Comparison of ENCODE assay signal across 34 mouse cellular contexts in the genomic region with DNA sequence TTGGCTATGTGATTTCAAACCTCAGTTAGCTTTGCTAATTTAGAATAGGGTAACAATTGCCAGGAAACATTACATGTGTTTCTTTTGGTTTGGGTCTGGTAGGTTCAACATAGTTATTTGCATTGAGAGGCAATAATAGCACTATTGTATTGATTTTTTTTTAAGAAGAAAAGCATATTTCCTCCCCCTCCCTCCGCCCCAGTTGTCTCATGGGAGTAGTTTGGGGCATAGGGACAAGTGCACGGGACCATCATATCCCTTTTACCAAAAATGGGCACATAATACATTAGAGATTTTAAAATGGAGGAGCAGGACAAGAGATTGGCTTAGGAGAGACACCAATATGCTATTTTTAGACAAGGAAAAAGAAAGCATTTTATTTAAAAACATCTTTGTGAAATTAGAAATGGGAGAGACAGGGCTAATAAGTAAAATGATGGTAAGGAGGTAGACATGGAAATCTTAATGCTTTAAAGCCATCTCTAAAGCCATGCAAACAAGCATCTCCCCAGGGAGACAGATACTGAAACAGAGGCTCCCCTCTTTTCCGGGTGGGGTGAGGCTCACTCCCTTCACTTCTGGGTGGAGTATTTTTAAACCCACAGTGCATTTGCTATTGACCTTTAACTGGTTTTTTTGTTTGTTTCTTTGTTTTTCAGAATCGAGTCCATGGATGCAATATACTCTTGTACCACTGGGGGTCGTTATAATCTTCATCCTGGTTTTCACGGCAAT. TPM values are rescaled to one million over a fixed set of nuclear protein-coding genes. Genes with fewer than 3 reads are reported as not detected.
DNase-seq lines count a peak whose midpoint lies in the region; ATAC-seq and TF ChIP-seq lines count a peak whose summit lies in the region.
"Had no signal": no experiment of that assay in that cellular context is flagged by ENCODE, and none has a peak within 500 bp of the region (broad histone marks: within the 10 kb centered on the region; RNA-seq: fewer than 3 reads in every experiment).

No protein-coding gene starts in this region.

- DNase-seq in liver, postnatal 0 days = no peak
- no peak for DNase-seq in liver, embryonic 11.5 days (ENCODE audit: low spot score)
- DNase-seq in A20 (ENCODE audit: low read depth, low spot score) (peak; percentile 30), CH12.LX (ENCODE audit: extremely low read depth) (peak; percentile 26)
- no peak for DNase-seq in adrenal gland, adult 8-10 months
- DNase-seq: adrenal gland, adult 2 months; cerebellum, adult 8-10 months; cerebellum, postnatal 25 days; embryo, embryonic 11 days; gastrocnemius, adult 2 months; gastrocnemius, postnatal 36 days; heart, adult 18-20 months; heart, postnatal 36 days; kidney, postnatal 25 days; lung, embryonic 14.5 days; lung, postnatal 36 days; thymus, adult 2 months; thymus, postnatal 36 days had no signal

- whole genome bisulfite sequencing in liver, postnatal 0 days (ENCODE audit: insufficient replicate concordance) = 57% methylated on average over 6 of the region's 6 CpGs
- WGBS in liver, embryonic 11.5 days = 67% methylated on average over 6 of the region's 6 CpGs
- 74% methylated on average over 6 of the region's 6 CpGs for WGBS in hindbrain, embryonic 16.5 days

- TF ChIP-seq RAD21 in CH12.LX (IDR thresholded peaks at IDR 0.05; ENCODE audit: low read depth, low read length) = no peak

- peak; percentile 15; the same call in 1 of the 2 replicates for TF ChIP-seq CTCF in liver, postnatal 0 days (IDR thresholded peaks at IDR 0.05; ENCODE audit: low read depth)
- peak in 1 of 2 experiments; percentile 23; a peak in 3 of 4 replicates for TF ChIP-seq CTCF in CH12.LX (conservative IDR thresholded peaks at IDR 0.05 in 1 of 2, IDR thresholded peaks at IDR 0.05 in 1 of 2; ENCODE audit: low read depth in 2 of 2, low read length in 2 of 2)

- no peak for TF ChIP-seq EP300 in liver, postnatal 0 days (IDR thresholded peaks at IDR 0.05; ENCODE audit: low read depth)
- TF ChIP-seq EP300 in CH12.LX (IDR thresholded peaks at IDR 0.05; ENCODE audit: low read length) = peak; percentile 30; the same call in 1 of the 2 replicates

- H3K4me3 ChIP-seq in liver, postnatal 0 days (ENCODE audit: low read depth, low read length) = no peak overlapping the region
- no peak overlapping the region for H3K4me3 ChIP-seq in liver, embryonic 11.5 days (ENCODE audit: low read depth, low read length)
- H3K4me3 ChIP-seq in CH12.LX (replicated peaks in 1 of 3; ENCODE audit: low read depth in 2 of 3, low read length in 2 of 3, poor library complexity in 1 of 3) = no peak overlapping the region
- H3K4me3 ChIP-seq in hindbrain, embryonic 16.5 days (ENCODE audit: low read length) = no peak overlapping the region
- H3K4me3 ChIP-seq: embryonic facial prominence, embryonic 13.5 days; forebrain, embryonic 10.5 days; forebrain, embryonic 15.5 days; gastrocnemius, adult 2 months; hindbrain, embryonic 12.5 days; kidney, embryonic 15.5 days; limb, embryonic 10.5 days; limb, embryonic 15.5 days; neural tube, embryonic 13.5 days had no signal

- H3K79me2 ChIP-seq in CH12.LX (replicated peaks; ENCODE audit: control insufficient read depth, extremely low read depth, insufficient read depth, poor library complexity, severe bottlenecking) = no peaks in the 10 kb centered on the region

- H3K27me3 ChIP-seq in liver, postnatal 0 days (ENCODE audit: insufficient read depth, low read length) = no peaks in the 10 kb centered on the region
- no peaks in the 10 kb centered on the region for H3K27me3 ChIP-seq in liver, embryonic 11.5 days (replicated peaks; ENCODE audit: control insufficient read depth, insufficient read depth, low read length)
- H3K27me3 ChIP-seq in CH12.LX (replicated peaks) = no peaks in the 10 kb centered on the region
- H3K27me3 ChIP-seq in hindbrain, embryonic 16.5 days (replicated peaks; ENCODE audit: control insufficient read depth, insufficient read depth, low read length) = no peaks in the 10 kb centered on the region
- H3K27me3 ChIP-seq: forebrain, embryonic 15.5 days; hindbrain, embryonic 12.5 days; kidney, embryonic 15.5 days; limb, embryonic 15.5 days; neural tube, embryonic 13.5 days had no signal

- H3K9ac ChIP-seq in liver, postnatal 0 days (replicated peaks) = no peak overlapping the region
- H3K9ac ChIP-seq in liver, embryonic 11.5 days (ENCODE audit: low read depth, low read length) = no peak overlapping the region
- no peak overlapping the region for H3K9ac ChIP-seq in CH12.LX (ENCODE audit: insufficient read depth, low read depth)
- no peak overlapping the region for H3K9ac ChIP-seq in hindbrain, embryonic 16.5 days (ENCODE audit: low read depth, low read length)
- H3K9ac ChIP-seq: embryonic facial prominence, embryonic 13.5 days; forebrain, embryonic 15.5 days; hindbrain, embryonic 12.5 days; kidney, embryonic 15.5 days; limb, embryonic 15.5 days; liver, embryonic 14.5 days; lung, embryonic 14.5 days; neural tube, embryonic 13.5 days had no signal

- no peaks in the 10 kb centered on the region for H3K36me3 ChIP-seq in liver, postnatal 0 days (replicated peaks; ENCODE audit: insufficient read depth, low read length)
- no peaks in the 10 kb centered on the region for H3K36me3 ChIP-seq in liver, embryonic 11.5 days (ENCODE audit: control insufficient read depth, insufficient read depth, low read length)
- no peaks in the 10 kb centered on the region for H3K36me3 ChIP-seq in CH12.LX (replicated peaks in 1 of 2; ENCODE audit: control insufficient read depth in 1 of 2, insufficient read depth in 1 of 2, low read length in 1 of 2)
- no peaks in the 10 kb centered on the region for H3K36me3 ChIP-seq in hindbrain, embryonic 16.5 days (ENCODE audit: control insufficient read depth, insufficient read depth, low read length)
- H3K36me3 ChIP-seq: embryonic facial prominence, embryonic 13.5 days; forebrain, embryonic 10.5 days; forebrain, embryonic 15.5 days; hindbrain, embryonic 12.5 days; kidney, embryonic 15.5 days; limb, embryonic 10.5 days; limb, embryonic 15.5 days; neural tube, embryonic 13.5 days had no signal

- TF ChIP-seq POLR2A in CH12.LX (IDR thresholded peaks at IDR 0.05; ENCODE audit: low read depth, low read length) = no peak

- ATAC-seq in liver, postnatal 0 days = no peak
- ATAC-seq in liver, embryonic 11.5 days (replicated peaks; ENCODE audit: low FRiP score) = no peak
- ATAC-seq in neutrophil, adult 5-6 weeks (ENCODE audit: extremely low read depth, insufficient number of reproducible peaks, low FRiP score, poor library complexity, severe bottlenecking) = peak; percentile 47; the same call in 1 of the 2 replicates
- no peak for ATAC-seq in hindbrain, embryonic 16.5 days
- ATAC-seq: forebrain, embryonic 15.5 days; intestine, postnatal 0 days had no signal

- H3K9me3 ChIP-seq in liver, postnatal 0 days (ENCODE audit: low read length) = no peaks in the 10 kb centered on the region
- H3K9me3 ChIP-seq in liver, embryonic 11.5 days (ENCODE audit: control insufficient read depth, low read length) = no peaks in the 10 kb centered on the region
- H3K9me3 ChIP-seq in CH12.LX (replicated peaks; ENCODE audit: low read length) = peaks cover 5% of the 10 kb centered on the region
- no peaks in the 10 kb centered on the region for H3K9me3 ChIP-seq in hindbrain, embryonic 16.5 days (ENCODE audit: control insufficient read depth, low read length)
- H3K9me3 ChIP-seq: embryonic facial prominence, embryonic 13.5 days; forebrain, embryonic 10.5 days; forebrain, embryonic 15.5 days; hindbrain, embryonic 12.5 days; kidney, embryonic 15.5 days; limb, embryonic 10.5 days; limb, embryonic 15.5 days; neural tube, embryonic 13.5 days had no signal

- H3K4me1 ChIP-seq in liver, postnatal 0 days (ENCODE audit: insufficient read depth) = no peaks in the 10 kb centered on the region; the same call in 1 of the 2 replicates
- H3K4me1 ChIP-seq in liver, embryonic 11.5 days (replicated peaks; ENCODE audit: control insufficient read depth, insufficient read depth, low read length) = peaks cover 8% of the 10 kb centered on the region; the same call in 1 of the 2 replicates
- H3K4me1 ChIP-seq in CH12.LX (ENCODE audit: control insufficient read depth in 1 of 2, insufficient read depth in 2 of 2) = peaks cover 3 to 45% of the 10 kb centered on the region in 2 experiments; a peak in 3 of 4 replicates
- H3K4me1 ChIP-seq in hindbrain, embryonic 16.5 days (ENCODE audit: control insufficient read depth, insufficient read depth, low read depth, low read length) = no peaks in the 10 kb centered on the region
- H3K4me1 ChIP-seq: embryonic facial prominence, embryonic 13.5 days; forebrain, embryonic 10.5 days; forebrain, embryonic 15.5 days; hindbrain, embryonic 12.5 days; kidney, embryonic 15.5 days; limb, embryonic 10.5 days; limb, embryonic 15.5 days; neural tube, embryonic 13.5 days had no signal

- H3K4me2 ChIP-seq in liver, postnatal 0 days (ENCODE audit: low read depth, low read length) = no peak overlapping the region
- H3K4me2 ChIP-seq in liver, embryonic 11.5 days = no peak overlapping the region
- peak overlapping the region; percentile 45; the same call in 1 of the 2 replicates for H3K4me2 ChIP-seq in CH12.LX (ENCODE audit: insufficient read depth, low read depth, poor library complexity, severe bottlenecking)
- H3K4me2 ChIP-seq in hindbrain, embryonic 16.5 days (ENCODE audit: low read length) = no peak overlapping the region
- H3K4me2 ChIP-seq: embryonic facial prominence, embryonic 13.5 days; forebrain, embryonic 15.5 days; heart, embryonic 11.5 days; hindbrain, embryonic 12.5 days; kidney, embryonic 15.5 days; limb, embryonic 15.5 days; lung, embryonic 14.5 days; midbrain, embryonic 11.5 days; neural tube, embryonic 13.5 days had no signal

- dilution Hi-C loops in CH12.LX (cut with MboI; ENCODE audit: extremely low pct_ligation_motif_present, extremely low pct_unique_long_range_greater_than_20kb, low sequenced_read_pairs) = no loop called here

- in situ Hi-C loops in CH12.LX (cut with MboI; ENCODE audit: low pct_ligation_motif_present, low pct_unique_long_range_greater_than_20kb, low sequenced_read_pairs) = no loop called here

- no peak overlapping the region for H3K27ac ChIP-seq in liver, postnatal 0 days (ENCODE audit: low read depth)
- H3K27ac ChIP-seq in liver, embryonic 11.5 days (ENCODE audit: low read depth, low read length) = no peak overlapping the region
- H3K27ac ChIP-seq in CH12.LX (ENCODE audit: insufficient read depth, low read depth) = no peak overlapping the region
- no peak overlapping the region for H3K27ac ChIP-seq in hindbrain, embryonic 16.5 days (ENCODE audit: low read depth, low read length)
- H3K27ac ChIP-seq: embryonic facial prominence, embryonic 13.5 days; forebrain, embryonic 10.5 days; forebrain, embryonic 15.5 days; gastrocnemius, adult 2 months; hindbrain, embryonic 12.5 days; kidney, embryonic 15.5 days; limb, embryonic 10.5 days; limb, embryonic 15.5 days; liver, embryonic 14.5 days; neural tube, embryonic 13.5 days had no signal

RNA-seq across cellular contexts. Expression of gene Slamf1, which starts 20.5 kb away (rescaled TPM):
- polyA plus RNA-seq in liver, postnatal 0 days (2015; fragmentation: Nextera tagmentation; extraction: Ambion mirVana) = 2.4 and 2.5 TPM in 2 replicates
- polyA plus RNA-seq in liver, embryonic 11.5 days (2014; fragmentation: Nextera tagmentation; extraction: Ambion mirVana) = 1.4 and 2.0 TPM in 2 replicates
- 0.34 and 0.38 TPM in 2 replicates for total RNA-seq in CH12.LX (2012; rRNA removed)
- 0.72 and 0.81 TPM in 2 replicates for total RNA-seq in CH12.LX (2014; rRNA removed)
- polyA plus RNA-seq in CH12.LX (2012; ENCODE audit: insufficient read length, low read depth) = 0.78 and 0.80 TPM in 2 replicates
- 24.2 and 25.7 TPM in 2 replicates for total RNA-seq in neutrophil, adult 5-6 weeks (2017)
- total RNA-seq in adrenal gland, adult 8-10 months (2022) = under 1 TPM in 3 of 4 experiments, not detected in 1; 0.11 to 0.17 (median 0.15) TPM
- 0.19 and 0.28 TPM in 2 replicates for polyA plus RNA-seq in hindbrain, embryonic 16.5 days (2015; fragmentation: Nextera tagmentation; extraction: Ambion mirVana)
- total RNA-seq: adrenal gland, adult 2 months; gastrocnemius, adult 2 months; megakaryocyte, adult 5-6 weeks had no signal
- polyA plus RNA-seq: C2C12; intestine, postnatal 0 days had no signal

RNA-seq across cellular contexts. Expression of gene Cd84, which starts 52.0 kb away (rescaled TPM):
- polyA plus RNA-seq in liver, postnatal 0 days (2015; fragmentation: Nextera tagmentation; extraction: Ambion mirVana) = 10.8 and 11.2 TPM in 2 replicates
- 4.3 and 4.6 TPM in 2 replicates for polyA plus RNA-seq in liver, embryonic 11.5 days (2014; fragmentation: Nextera tagmentation; extraction: Ambion mirVana)
- total RNA-seq in CH12.LX (2012; rRNA removed) = 12.4 and 12.7 TPM in 2 replicates
- 24.3 and 31.8 TPM in 2 replicates for total RNA-seq in CH12.LX (2014; rRNA removed)
- 17.4 and 18.1 TPM in 2 replicates for polyA plus RNA-seq in CH12.LX (2012; ENCODE audit: insufficient read length, low read depth)
- total RNA-seq in neutrophil, adult 5-6 weeks (2017) = 346 and 366 TPM in 2 replicates
- 10 to 100 TPM in 2 of 4 experiments, 1 to 10 TPM in 2; 4.2 to 16.6 (median 9.7) TPM for total RNA-seq in adrenal gland, adult 8-10 months (2022)
- polyA plus RNA-seq in hindbrain, embryonic 16.5 days (2015; fragmentation: Nextera tagmentation; extraction: Ambion mirVana) = 1.1 and 1.3 TPM in 2 replicates
- polyA plus RNA-seq: C2C12 had no signal

Comparison
In these comparisons a context has a peak if more than half of its experiments do, and no peak if none do; other contexts are left out.
1. DNase-seq: peak in A20 (single experiment) and CH12.LX (single experiment); none in liver, postnatal 0 days (single experiment), liver, embryonic 11.5 days (single experiment) and adrenal gland, adult 8-10 months (single experiment).